Mouse (Mus musculus) heart, embryonic 13.5 days (tissue): Measurements from ENCODE around the gene Tbc1d1. TPM values are rescaled to one million over a fixed set of nuclear protein-coding genes. Genes with fewer than 3 reads are reported as not detected.
A peak's percentile ranks its signal among the peaks of the same experiment; 100 is the strongest.
"Not testable (repeated sequence)": the region's sequence is repeated elsewhere in the genome, so short reads cannot be mapped to it uniquely, and the experiment has no call there.

Experiments
- ATAC-seq: fragments of 200-750 bp; cut with Nextera tagmentation; 2 replicates; pipeline ENCODE4 v1.8.0; 2017; ENCODE audit warnings: moderate TSS enrichment; ENCODE audit not compliant: insufficient number of reproducible peaks, low FRiP score, low TSS enrichment; ENCODE audit errors: extremely low read depth
- H3K27ac ChIP-seq: fragments of 300-500 bp; sonication (generic); replicated peaks from 2 replicates; pipeline ENCODE4 v1.5.1; 2015; ENCODE audit warnings: moderate library complexity, mild to moderate bottlenecking, inconsistent platforms
- H3K27me3 ChIP-seq: fragments of 300-500 bp; sonication (generic); replicated peaks from 2 replicates; pipeline ENCODE4 v1.6.1; 2015; ENCODE audit warnings: mild to moderate bottlenecking, inconsistent platforms
- H3K36me3 ChIP-seq: fragments of 300-500 bp; sonication (generic); 2 replicates; pipeline ENCODE4 v1.6.1; 2015; ENCODE audit warnings: mild to moderate bottlenecking, inconsistent platforms
- H3K4me1 ChIP-seq: fragments of 300-500 bp; sonication (generic); 2 replicates; pipeline ENCODE4 v1.6.1; 2015; ENCODE audit warnings: inconsistent platforms
- H3K4me2 ChIP-seq: fragments of 300-500 bp; sonication (generic); 2 replicates; pipeline ENCODE4 v1.6.1; 2015; ENCODE audit warnings: inconsistent platforms, mild to moderate bottlenecking, moderate library complexity
- H3K4me3 ChIP-seq: fragments of 300-500 bp; sonication (generic); 2 replicates; pipeline ENCODE4 v1.5.1; 2015; ENCODE audit warnings: moderate library complexity, mild to moderate bottlenecking, inconsistent platforms
- H3K9ac ChIP-seq: fragments of 300-500 bp; sonication (generic); 2 replicates; pipeline ENCODE4 v1.6.1; 2015; ENCODE audit warnings: inconsistent platforms, mild to moderate bottlenecking, moderate library complexity
- H3K9me3 ChIP-seq: fragments of 300-500 bp; sonication (generic); 2 replicates; pipeline ENCODE4 v1.6.1; 2016; ENCODE audit warnings: inconsistent platforms
- WGBS: fragments of 180-500 bp; shearing (Covaris S2); methylation state at CpG from one replicate; pipeline ENCODE4 v1.1.7; 2015; ENCODE audit warnings: mixed read lengths; 5-methylcytosine and 5-hydroxymethylcytosine counted together
- polyA plus RNA-seq: library from polyadenylated mRNA; unstranded; fragments of >200 nt; fragmentation: Nextera tagmentation; extraction: Ambion mirVana; gene quantifications from 2 replicates; pipeline ENCODE4 v1.2.1, GENCODE M21; 2015

Tbc1d1 gene
- polyA plus RNA-seq, 1 experiment from 2014 or later = 25.4 TPM

- ATAC-seq = no peak
- Histone ChIP-seq H3K4me1 (peaks cover 42% of the 10 kb centered on the region), H3K27me3 (no peaks in the 10 kb centered on the region), H3K4me2 (no peak overlapping the region), H3K9ac (no peak overlapping the region), H3K36me3 (peaks cover 50% of the 10 kb centered on the region), H3K27ac (no peak overlapping the region), H3K4me3 (no peak overlapping the region), H3K9me3 (no peaks in the 10 kb centered on the region)
- WGBS = 76% methylated on average over 8 of the region's 8 CpGs
Observed at GRCm38 (mm10) chr5:64324920-64325319, 168.8 kb downstream of the Tbc1d1 start.

DNA sequence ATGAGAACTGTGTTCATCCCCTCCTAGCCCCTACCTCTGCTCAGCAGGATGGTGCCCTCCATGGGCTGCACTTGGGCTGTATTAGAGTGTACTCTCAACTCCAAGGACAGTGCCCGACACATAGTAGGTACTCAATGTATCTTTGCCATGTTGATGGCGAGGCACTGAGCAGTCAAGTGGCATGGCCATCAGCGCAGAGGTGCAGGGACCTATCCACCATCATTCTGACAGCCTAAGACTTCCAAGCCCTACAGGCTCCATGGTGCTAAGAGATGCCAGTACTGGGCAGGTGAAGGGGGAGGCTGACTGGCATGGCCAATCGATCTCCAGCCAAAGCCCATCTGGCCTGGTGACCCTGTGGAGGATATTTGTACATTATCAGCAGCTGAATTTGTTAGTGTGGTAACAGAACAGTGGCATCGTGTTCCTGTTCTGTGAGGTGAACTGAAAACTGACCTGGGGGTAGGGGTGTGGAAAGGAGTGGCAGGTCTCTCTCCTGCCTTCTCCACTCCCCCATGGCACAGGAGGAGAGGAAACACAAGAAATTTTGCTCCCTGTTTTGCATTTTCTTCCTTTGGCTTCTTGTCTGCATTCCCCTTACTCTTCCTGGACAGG lies 169.7 kb downstream of the Tbc1d1 start:
- Histone ChIP-seq H3K4me1 (peaks cover 38% of the 10 kb centered on the region), H3K9ac (peak overlapping the region; percentile 41), H3K27me3 (no peaks in the 10 kb centered on the region), H3K27ac (peak overlapping the region; percentile 65), H3K36me3 (peaks cover 42% of the 10 kb centered on the region), H3K9me3 (no peaks in the 10 kb centered on the region), H3K4me2 (no peak overlapping the region), H3K4me3 (no peak overlapping the region)
- 73% methylated on average over 5 of the region's 5 CpGs for WGBS
- ATAC-seq = no peak

DNA sequence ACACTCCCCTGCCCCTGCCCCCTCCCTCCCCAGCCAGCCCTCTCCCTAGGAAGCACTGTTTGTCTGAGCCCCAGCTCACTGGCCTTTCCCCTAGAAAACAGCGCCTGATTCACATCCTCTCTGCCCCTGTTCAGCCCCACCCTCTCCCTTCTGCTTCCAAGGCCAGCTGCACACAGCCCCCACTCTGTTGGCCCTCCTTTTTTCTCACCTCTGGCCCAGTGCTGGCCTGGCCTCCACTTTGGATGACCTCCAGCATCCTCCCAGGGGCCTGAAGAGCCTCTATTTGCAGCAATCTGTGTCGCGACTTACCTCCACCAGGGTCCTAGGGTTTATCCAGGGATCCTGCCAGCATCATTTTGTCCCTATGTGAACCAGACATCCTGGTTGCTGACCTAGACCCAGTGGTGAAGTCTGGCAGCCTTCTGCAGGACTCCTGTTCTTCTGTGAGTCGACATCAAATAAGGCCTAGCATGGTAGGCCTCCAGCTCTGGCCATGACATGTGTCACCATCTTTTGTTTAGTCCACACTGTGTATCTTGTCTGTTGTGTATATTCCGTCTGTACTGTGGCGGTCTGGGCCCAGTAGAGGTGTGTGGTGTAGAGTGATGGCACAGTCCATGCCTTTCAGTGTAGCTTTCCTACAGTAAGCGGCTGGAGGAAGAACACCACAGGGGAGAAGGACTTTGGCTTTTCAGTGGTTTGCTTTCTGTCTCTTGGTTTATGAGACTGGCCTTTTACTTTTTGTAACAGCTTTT lies 170.5 kb downstream of the Tbc1d1 start:
- 57% methylated on average over 7 of the region's 7 CpGs for WGBS
- Histone ChIP-seq H3K27me3 (no peaks in the 10 kb centered on the region), H3K9ac (peak overlapping the region; percentile 41), H3K4me2 (no peak overlapping the region), H3K4me3 (no peak overlapping the region), H3K4me1 (peaks cover 38% of the 10 kb centered on the region), H3K27ac (peak overlapping the region; percentile 65), H3K9me3 (no peaks in the 10 kb centered on the region), H3K36me3 (peaks cover 46% of the 10 kb centered on the region)
- no peak for ATAC-seq

- Histone ChIP-seq H3K4me3 (no peak overlapping the region), H3K27ac (peak overlapping the region; percentile 65; the same call in 1 of the 2 replicates), H3K4me1 (peaks cover 32% of the 10 kb centered on the region), H3K4me2 (no peak overlapping the region), H3K27me3 (no peaks in the 10 kb centered on the region), H3K9ac (no peak overlapping the region), H3K9me3 (no peaks in the 10 kb centered on the region), H3K36me3 (peaks cover 46% of the 10 kb centered on the region)
- ATAC-seq = no peak
- WGBS = 80% methylated on average over 7 of the region's 7 CpGs
Observed at GRCm38 (mm10) chr5:64327212-64327902, 171.3 kb downstream of the Tbc1d1 start.

- Histone ChIP-seq H3K27me3 (no peaks in the 10 kb centered on the region), H3K27ac (peak overlapping the region; percentile 64), H3K36me3 (peaks cover 35% of the 10 kb centered on the region), H3K4me1 (peaks cover 31% of the 10 kb centered on the region), H3K4me2 (no peak overlapping the region), H3K9me3 (no peaks in the 10 kb centered on the region), H3K9ac (peak overlapping the region; percentile 55; the same call in 1 of the 2 replicates), H3K4me3 (no peak overlapping the region)
- 19% methylated on average over 7 of the region's 7 CpGs for WGBS
- peak; percentile 48; the same call in 1 of the 2 replicates for ATAC-seq
Observed at GRCm38 (mm10) chr5:64336767-64337408, 180.8 kb downstream of the Tbc1d1 start.

DNA sequence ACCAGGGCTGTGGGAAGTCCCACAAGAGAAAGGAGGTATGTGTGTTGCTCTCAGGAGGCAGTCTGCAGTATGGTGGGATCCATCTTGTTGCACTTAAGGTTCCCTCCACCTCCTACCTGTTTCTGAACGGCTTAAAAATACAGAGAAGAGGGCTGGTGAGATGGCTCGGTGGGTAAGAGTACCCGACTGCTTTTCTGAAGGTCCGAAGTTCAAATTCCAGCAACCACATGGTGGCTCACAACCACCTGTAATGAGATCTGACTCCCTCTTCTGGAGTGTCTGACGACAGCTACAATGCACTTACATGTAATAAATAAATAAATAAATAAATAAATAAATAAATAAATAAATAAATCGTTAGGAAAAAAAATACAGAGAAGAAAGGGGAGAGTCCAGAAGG lies 182.7 kb downstream of the Tbc1d1 start:
- not testable (repeated sequence) for H3K4me2 ChIP-seq, H3K4me3 ChIP-seq, ATAC-seq, H3K27ac ChIP-seq, H3K27me3 ChIP-seq, H3K9me3 ChIP-seq, H3K9ac ChIP-seq
- Histone ChIP-seq H3K4me1 (peaks cover 40% of the 10 kb centered on the region), H3K36me3 (peaks cover 27% of the 10 kb centered on the region)
- WGBS = 78% methylated on average over 6 of the region's 6 CpGs

GRCm38 (mm10) chr5:64340366-64340765 lies 184.3 kb downstream of the Tbc1d1 start:
- no peak overlapping the region for H3K4me3 ChIP-seq
- no peak overlapping the region for H3K9ac ChIP-seq
- H3K9me3 ChIP-seq = no peaks in the 10 kb centered on the region
- H3K4me2 ChIP-seq = no peak overlapping the region
- H3K27ac ChIP-seq = no peak overlapping the region
- H3K4me1 ChIP-seq = peaks cover 51% of the 10 kb centered on the region
- whole genome bisulfite sequencing = 89% methylated on average over 3 of the region's 3 CpGs
- no peaks in the 10 kb centered on the region for H3K27me3 ChIP-seq
- ATAC-seq = no peak
- peaks cover 19% of the 10 kb centered on the region for H3K36me3 ChIP-seq

- Histone ChIP-seq H3K4me2 (no peak overlapping the region), H3K9ac (no peak overlapping the region), H3K4me3 (no peak overlapping the region), H3K27ac (0 out of 2 replicates have a peak overlapping the region, but pooled peaks have one; percentile 15), H3K27me3 (no peaks in the 10 kb centered on the region), H3K9me3 (no peaks in the 10 kb centered on the region), H3K4me1 (peaks cover 59% of the 10 kb centered on the region), H3K36me3 (peaks cover 24% of the 10 kb centered on the region)
- WGBS = 90% methylated on average over 3 of the region's 3 CpGs
- no peak for ATAC-seq
Observed at GRCm38 (mm10) chr5:64341671-64342070, 185.6 kb downstream of the Tbc1d1 start.

- peaks cover 55% of the 10 kb centered on the region for H3K4me1 ChIP-seq
- H3K27ac ChIP-seq = 0 out of 2 replicates have a peak overlapping the region, but pooled peaks have one; percentile 15
- no peak overlapping the region for H3K9ac ChIP-seq
- no peak overlapping the region for H3K4me2 ChIP-seq
- WGBS = 82% methylated on average over 10 of the region's 10 CpGs
- no peak overlapping the region for H3K4me3 ChIP-seq
- H3K27me3 ChIP-seq = no peaks in the 10 kb centered on the region
- H3K36me3 ChIP-seq = peaks cover 26% of the 10 kb centered on the region
- no peak for ATAC-seq
- no peaks in the 10 kb centered on the region for H3K9me3 ChIP-seq
Observed at GRCm38 (mm10) chr5:64342138-64342537, 186.0 kb downstream of the Tbc1d1 start.

- H3K4me1 ChIP-seq = peaks cover 45% of the 10 kb centered on the region
- H3K27ac ChIP-seq = peak overlapping the region; percentile 65
- WGBS = 33% methylated on average over 5 of the region's 5 CpGs
- H3K36me3 ChIP-seq = peaks cover 41% of the 10 kb centered on the region
- no peaks in the 10 kb centered on the region for H3K27me3 ChIP-seq
- H3K9ac ChIP-seq = 0 out of 2 replicates have a peak overlapping the region, but pooled peaks have one; percentile 33
- ATAC-seq = no peak; the same call in 1 of the 2 replicates
- no peaks in the 10 kb centered on the region for H3K9me3 ChIP-seq
- H3K4me2 ChIP-seq = no peak overlapping the region
- H3K4me3 ChIP-seq = no peak overlapping the region
Observed at GRCm38 (mm10) chr5:64343972-64344700, 188.0 kb downstream of the Tbc1d1 start.
